Mouse (Mus musculus) forelimb bud, embryonic 11.5 days (tissue): ENCODE results near the gene Cwh43.

Experiments
- DNase-seq: peaks from one replicate; pipeline ENCODE4 v3.0.0-alpha.2; 2012; ENCODE audit warnings: low read depth, low spot score

Gene Cwh43

GRCm38 (mm10) chr5:73399768-73400526 lies 5.9 kb upstream of the Cwh43 start:
- no peak for DNase-seq

GRCm38 (mm10) chr5:73401341-73401740 lies 4.5 kb upstream of the Cwh43 start:
- DNase-seq = no peak

GRCm38 (mm10) chr5:73402911-73403310 lies 3.0 kb upstream of the Cwh43 start:
- DNase-seq = no peak

- no peak for DNase-seq
Measured at GRCm38 (mm10) chr5:73403311-73404068, 2.4 kb upstream of the Cwh43 start.

- DNase-seq = no peak
Measured at GRCm38 (mm10) chr5:73404790-73405189, 1.1 kb upstream of the Cwh43 start.

- DNase-seq = no peak
Measured at GRCm38 (mm10) chr5:73406861-73407260, 986 bp downstream of the Cwh43 start.

- DNase-seq = no peak
Measured at GRCm38 (mm10) chr5:73409970-73410369, 4.1 kb downstream of the Cwh43 start.

GRCm38 (mm10) chr5:73411771-73412170 lies 5.9 kb downstream of the Cwh43 start:
- no peak for DNase-seq

GRCm38 (mm10) chr5:73414172-73414571 lies 8.3 kb downstream of the Cwh43 start:
- DNase-seq = no peak

- DNase-seq = no peak
Measured at GRCm38 (mm10) chr5:73419045-73419695, 13.3 kb downstream of the Cwh43 start.

GRCm38 (mm10) chr5:73426824-73427223 lies 20.9 kb downstream of the Cwh43 start:
- no peak for DNase-seq

- peak; percentile 54 for DNase-seq
Measured at GRCm38 (mm10) chr5:73431581-73431980, 25.7 kb downstream of the Cwh43 start.

- no peak for DNase-seq
Measured at GRCm38 (mm10) chr5:73432805-73433204, 26.9 kb downstream of the Cwh43 start.

GRCm38 (mm10) chr5:73434764-73435163 lies 28.9 kb downstream of the Cwh43 start:
- DNase-seq = no peak

GRCm38 (mm10) chr5:73442176-73442575 lies 36.3 kb downstream of the Cwh43 start:
- DNase-seq = no peak

- DNase-seq = no peak
Measured at GRCm38 (mm10) chr5:73450276-73450675, 44.4 kb downstream of the Cwh43 start.

- no peak for DNase-seq
Measured at GRCm38 (mm10) chr5:73454502-73455306, 48.8 kb downstream of the Cwh43 start.

GRCm38 (mm10) chr5:73455307-73455687 lies 49.4 kb downstream of the Cwh43 start:
- no peak for DNase-seq

- no peak for DNase-seq
Measured at GRCm38 (mm10) chr5:73468462-73469433, 62.9 kb downstream of the Cwh43 start.
